Mouse (Mus musculus): ENCODE measurements at regions not wholly inside any gene's neighbourhood (a gene's known extent, or its start where the extent isn't known, plus 50 kb on each side); places are given as distances from the start of the nearest gene placed in this dataset.

- Histone ChIP-seq H3K27ac (replicated peaks) (no peak overlapping the region), H3K4me1 (replicated peaks) (no peaks in the 10 kb centered on the region), H3K27me3 (no peaks in the 10 kb centered on the region), H3K4me3 (no peak overlapping the region), H3K9ac (no peak overlapping the region), H3K9me3 (no peaks in the 10 kb centered on the region), H3K36me3 (no peaks in the 10 kb centered on the region), H3K4me2 (no peak overlapping the region)
- WGBS = 96% methylated on average over 1 of the region's 1 CpGs
- ATAC-seq (ENCODE audit: low read depth) = no peak
Measured at GRCm38 (mm10) chr6:24245591-24245990, 77.7 kb upstream of the Slc13a1 start.

- Histone ChIP-seq H3K4me3 (no peak overlapping the region), H3K9me3 (no peaks in the 10 kb centered on the region), H3K9ac (no peak overlapping the region), H3K27me3 (no peaks in the 10 kb centered on the region), H3K27ac (replicated peaks) (no peak overlapping the region), H3K4me2 (no peak overlapping the region), H3K4me1 (replicated peaks) (no peaks in the 10 kb centered on the region), H3K36me3 (no peaks in the 10 kb centered on the region)
- ATAC-seq (ENCODE audit: low read depth) = no peak
- 48% methylated on average over 1 of the region's 1 CpGs for WGBS
Measured at GRCm38 (mm10) chr6:24238541-24238940, 70.6 kb upstream of the Slc13a1 start.

GRCm38 (mm10) chr6:24238054-24238453 is 70.2 kb upstream of the Slc13a1 start:
- WGBS = 79% methylated on average over 2 of the region's 2 CpGs
- Histone ChIP-seq H3K27me3 (no peaks in the 10 kb centered on the region), H3K4me1 (replicated peaks) (no peaks in the 10 kb centered on the region), H3K36me3 (no peaks in the 10 kb centered on the region), H3K27ac (replicated peaks) (no peak overlapping the region), H3K9ac (no peak overlapping the region), H3K4me3 (no peak overlapping the region), H3K9me3 (no peaks in the 10 kb centered on the region), H3K4me2 (no peak overlapping the region)
- no peak for ATAC-seq (ENCODE audit: low read depth)

GRCm38 (mm10) chr6:24233626-24234025 is 65.7 kb upstream of the Slc13a1 start:
- Histone ChIP-seq H3K9ac (no peak overlapping the region), H3K9me3 (no peaks in the 10 kb centered on the region), H3K27me3 (no peaks in the 10 kb centered on the region), H3K4me2 (no peak overlapping the region), H3K27ac (replicated peaks) (no peak overlapping the region), H3K4me1 (replicated peaks) (no peaks in the 10 kb centered on the region), H3K4me3 (no peak overlapping the region), H3K36me3 (no peaks in the 10 kb centered on the region)
- WGBS = 80% methylated on average over 2 of the region's 2 CpGs
- ATAC-seq (ENCODE audit: low read depth) = no peak

- no peak overlapping the region for H3K27ac ChIP-seq (replicated peaks)
Measured at GRCm38 (mm10) chr6:24220589-24220988, 52.7 kb upstream of the Slc13a1 start.

GRCm38 (mm10) chr6:24219882-24220522 is 52.1 kb upstream of the Slc13a1 start:
- Histone ChIP-seq H3K27ac (replicated peaks) (no peak overlapping the region), H3K4me2 (no peak overlapping the region), H3K9ac (no peak overlapping the region), H3K27me3 (no peaks in the 10 kb centered on the region), H3K9me3 (no peaks in the 10 kb centered on the region), H3K4me3 (no peak overlapping the region), H3K4me1 (replicated peaks) (no peaks in the 10 kb centered on the region), H3K36me3 (no peaks in the 10 kb centered on the region)
- ATAC-seq (ENCODE audit: low read depth) = no peak
- 74% methylated on average over 3 of the region's 3 CpGs for WGBS

More at GRCm38 (mm10) chr6:24220589-24220988, 52.7 kb upstream of the Slc13a1 start:
- Histone ChIP-seq H3K36me3 (no peaks in the 10 kb centered on the region), H3K27me3 (no peaks in the 10 kb centered on the region), H3K4me1 (replicated peaks) (no peaks in the 10 kb centered on the region), H3K4me3 (no peak overlapping the region), H3K9me3 (no peaks in the 10 kb centered on the region), H3K9ac (no peak overlapping the region), H3K4me2 (no peak overlapping the region)
- 93% methylated on average over 1 of the region's 1 CpGs for WGBS
- no peak for ATAC-seq (ENCODE audit: low read depth)

All from neural tube, embryonic 13.5 days (tissue).